Mouse (Mus musculus): ENCODE data around the gene Mrgpra6. TPM values are rescaled to one million over a fixed set of nuclear protein-coding genes. Genes with fewer than 3 reads are reported as not detected.
A peak's percentile ranks its signal among the peaks of the same experiment; 100 is the strongest.

The Mrgpra6 gene
- polyA plus RNA-seq (2015; fragmentation: Nextera tagmentation; extraction: Ambion mirVana), result not detected in 2 replicates

- no peak for TF ChIP-seq CTCF (IDR thresholded peaks at IDR 0.05)
- TF ChIP-seq EP300 (IDR thresholded peaks at IDR 0.05), result no peak
- Histone ChIP-seq H3K36me3 (ENCODE audit: insufficient read depth, low read length) (no peaks in the 10 kb centered on the region), H3K27me3 (replicated peaks; ENCODE audit: insufficient read depth, low read length) (no peaks in the 10 kb centered on the region), H3K27ac (ENCODE audit: low read length) (no peak within 1 kb of the TSS), H3K4me2 (replicated peaks; ENCODE audit: low read depth, low read length) (no peak within 1 kb of the TSS), H3K9ac (replicated peaks; ENCODE audit: low read depth) (no peak within 1 kb of the TSS), H3K4me3 (ENCODE audit: low read depth, low read length) (no peak within 1 kb of the TSS), H3K4me1 (ENCODE audit: insufficient read depth, low read depth, low read length) (no peaks in the 10 kb centered on the region), H3K9me3 (ENCODE audit: low read length) (no peaks in the 10 kb centered on the region)
- DNase-seq (ENCODE audit: low spot score) (no peak), ATAC-seq (no peak)
- 41% methylated on average over 4 of the region's 4 CpGs for WGBS
Measured at GRCm38 (mm10) chr7:47204830-47205229, at the start of gene Mrgpra6. Gene Mrgpra6, minus strand, starts transcription at chr7:47204920.

DNA sequence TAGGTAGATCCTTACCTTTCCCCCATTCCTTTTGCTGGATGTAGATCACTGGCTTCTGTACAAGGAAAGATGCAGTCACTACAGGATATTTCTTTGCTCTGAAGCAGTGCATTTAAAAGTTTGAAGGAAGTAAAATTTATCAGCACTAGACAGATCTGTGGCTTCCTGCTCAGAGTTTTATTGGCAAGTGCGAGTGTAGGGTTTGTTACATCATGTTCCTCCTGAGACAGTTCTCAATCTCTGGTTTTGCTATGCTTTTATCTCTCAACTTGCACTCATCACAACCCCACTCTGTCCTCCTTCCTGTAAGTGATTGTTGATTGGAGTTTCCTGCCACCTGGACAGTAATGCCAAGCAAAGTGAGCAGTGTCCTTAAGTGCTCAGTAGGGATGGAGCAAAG, 48.0 kb upstream of the Mrgpra6 start, which contains the start of gene Mrgpra9:
Gene Mrgpra9 (minus strand): TSS at position 79 of the 400 bp plus-strand sequence.
- Histone ChIP-seq H3K36me3 (ENCODE audit: insufficient read depth, low read length) (no peaks in the 10 kb centered on the region), H3K9me3 (ENCODE audit: low read length) (no peaks in the 10 kb centered on the region), H3K4me1 (ENCODE audit: insufficient read depth, low read depth, low read length) (no peaks in the 10 kb centered on the region), H3K4me2 (replicated peaks; ENCODE audit: low read depth, low read length) (no peak within 1 kb of the TSS), H3K27ac (ENCODE audit: low read length) (no peak within 1 kb of the TSS), H3K4me3 (ENCODE audit: low read depth, low read length) (no peak within 1 kb of the TSS), H3K27me3 (replicated peaks; ENCODE audit: insufficient read depth, low read length) (no peaks in the 10 kb centered on the region), H3K9ac (replicated peaks; ENCODE audit: low read depth) (no peak within 1 kb of the TSS)
- WGBS, result 20% methylated on average over 1 of the region's 1 CpGs
- TF ChIP-seq CTCF (IDR thresholded peaks at IDR 0.05) (no peak), EP300 (IDR thresholded peaks at IDR 0.05) (no peak)
- DNase-seq (ENCODE audit: low spot score) (no peak), ATAC-seq (no peak)

GRCm38 (mm10) chr7:47244658-47245057, 39.9 kb upstream of the Mrgpra6 start:
- 66% methylated on average over 3 of the region's 3 CpGs for WGBS

GRCm38 (mm10) chr7:47195271-47195670, 9.4 kb downstream of the Mrgpra6 start:
- TF ChIP-seq EP300 (IDR thresholded peaks at IDR 0.05) (no peak), CTCF (IDR thresholded peaks at IDR 0.05) (peak; percentile 18)
- no peaks in the 10 kb centered on the region for H3K27me3 ChIP-seq (replicated peaks; ENCODE audit: insufficient read depth, low read length)
- WGBS, result 60% methylated on average over 1 of the region's 1 CpGs

More at GRCm38 (mm10) chr7:47244658-47245057, 39.9 kb upstream of the Mrgpra6 start:
- no peak overlapping the region for H3K4me2 ChIP-seq (replicated peaks; ENCODE audit: low read depth, low read length)
- H3K9ac ChIP-seq (replicated peaks; ENCODE audit: low read depth), result no peak overlapping the region
- H3K27me3 ChIP-seq (replicated peaks; ENCODE audit: insufficient read depth, low read length), result no peaks in the 10 kb centered on the region
- no peak for DNase-seq (ENCODE audit: low spot score)
- no peaks in the 10 kb centered on the region for H3K36me3 ChIP-seq (ENCODE audit: insufficient read depth, low read length)
- ATAC-seq, result no peak
- H3K9me3 ChIP-seq (ENCODE audit: low read length), result no peaks in the 10 kb centered on the region
- H3K27ac ChIP-seq (ENCODE audit: low read length), result no peak overlapping the region
- TF ChIP-seq EP300 (IDR thresholded peaks at IDR 0.05) (no peak), CTCF (IDR thresholded peaks at IDR 0.05) (peak; percentile 27; the same call in 1 of the 2 replicates)
- H3K4me3 ChIP-seq (ENCODE audit: low read depth, low read length), result no peak overlapping the region
- H3K4me1 ChIP-seq (ENCODE audit: insufficient read depth, low read depth, low read length), result no peaks in the 10 kb centered on the region

DNA sequence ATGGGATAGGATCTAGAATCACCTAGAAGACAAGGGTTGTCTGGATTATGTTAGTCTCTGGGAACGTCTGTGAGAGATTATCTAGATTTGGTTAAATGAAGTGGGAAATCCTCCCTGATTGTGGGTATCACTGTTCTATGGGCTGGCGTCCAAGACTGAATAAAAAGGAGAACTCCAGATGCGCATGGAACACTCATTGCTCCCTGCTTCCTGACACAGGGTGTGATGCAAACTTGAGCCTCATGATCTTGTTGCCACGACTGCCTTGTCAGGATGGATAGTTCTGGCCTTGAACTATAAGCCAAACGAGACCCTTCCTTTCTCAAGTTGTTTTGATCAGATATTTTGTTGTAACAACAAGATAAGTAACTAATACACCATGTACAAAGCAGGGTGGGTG, 33.9 kb downstream of the Mrgpra6 start:
- H3K4me1 ChIP-seq (ENCODE audit: insufficient read depth, low read depth, low read length), result no peaks in the 10 kb centered on the region
- no peak overlapping the region for H3K9ac ChIP-seq (replicated peaks; ENCODE audit: low read depth)
- H3K27ac ChIP-seq (ENCODE audit: low read length), result no peak overlapping the region
- H3K4me2 ChIP-seq (replicated peaks; ENCODE audit: low read depth, low read length), result no peak overlapping the region
- no peak overlapping the region for H3K4me3 ChIP-seq (ENCODE audit: low read depth, low read length)
- no peaks in the 10 kb centered on the region for H3K36me3 ChIP-seq (ENCODE audit: insufficient read depth, low read length)
- DNase-seq (ENCODE audit: low spot score) (no peak), ATAC-seq (no peak)
- no peaks in the 10 kb centered on the region for H3K27me3 ChIP-seq (replicated peaks; ENCODE audit: insufficient read depth, low read length)
- no peak for TF ChIP-seq CTCF (IDR thresholded peaks at IDR 0.05)
- no peak for TF ChIP-seq EP300 (IDR thresholded peaks at IDR 0.05)
- 49% methylated on average over 5 of the region's 5 CpGs for WGBS
- H3K9me3 ChIP-seq (ENCODE audit: low read length), result no peaks in the 10 kb centered on the region

More at GRCm38 (mm10) chr7:47195271-47195670, 9.4 kb downstream of the Mrgpra6 start:
- no peaks in the 10 kb centered on the region for H3K36me3 ChIP-seq (ENCODE audit: insufficient read depth, low read length)
- H3K9me3 ChIP-seq (ENCODE audit: low read length), result no peaks in the 10 kb centered on the region
- H3K4me1 ChIP-seq (ENCODE audit: insufficient read depth, low read depth, low read length), result no peaks in the 10 kb centered on the region
- no peak overlapping the region for H3K27ac ChIP-seq (ENCODE audit: low read length)
- no peak overlapping the region for H3K4me3 ChIP-seq (ENCODE audit: low read depth, low read length)
- DNase-seq (ENCODE audit: low spot score), result no peak
- no peak overlapping the region for H3K9ac ChIP-seq (replicated peaks; ENCODE audit: low read depth)
- no peak for ATAC-seq
- H3K4me2 ChIP-seq (replicated peaks; ENCODE audit: low read depth, low read length), result no peak overlapping the region

- TF ChIP-seq EP300 (IDR thresholded peaks at IDR 0.05) (no peak), CTCF (IDR thresholded peaks at IDR 0.05) (no peak)
- ATAC-seq (no peak), DNase-seq (ENCODE audit: low spot score) (no peak)
- no peak overlapping the region for H3K27ac ChIP-seq (ENCODE audit: low read length)
- H3K4me2 ChIP-seq (replicated peaks; ENCODE audit: low read depth, low read length), result no peak overlapping the region
- no peaks in the 10 kb centered on the region for H3K9me3 ChIP-seq (ENCODE audit: low read length)
- 65% methylated on average over 4 of the region's 4 CpGs for WGBS
- no peak overlapping the region for H3K4me3 ChIP-seq (ENCODE audit: low read depth, low read length)
- H3K4me1 ChIP-seq (ENCODE audit: insufficient read depth, low read depth, low read length), result no peaks in the 10 kb centered on the region
- no peaks in the 10 kb centered on the region for H3K36me3 ChIP-seq (ENCODE audit: insufficient read depth, low read length)
- H3K9ac ChIP-seq (replicated peaks; ENCODE audit: low read depth), result no peak overlapping the region
- no peaks in the 10 kb centered on the region for H3K27me3 ChIP-seq (replicated peaks; ENCODE audit: insufficient read depth, low read length)
Measured at GRCm38 (mm10) chr7:47165028-47165427, 39.7 kb downstream of the Mrgpra6 start.

DNA sequence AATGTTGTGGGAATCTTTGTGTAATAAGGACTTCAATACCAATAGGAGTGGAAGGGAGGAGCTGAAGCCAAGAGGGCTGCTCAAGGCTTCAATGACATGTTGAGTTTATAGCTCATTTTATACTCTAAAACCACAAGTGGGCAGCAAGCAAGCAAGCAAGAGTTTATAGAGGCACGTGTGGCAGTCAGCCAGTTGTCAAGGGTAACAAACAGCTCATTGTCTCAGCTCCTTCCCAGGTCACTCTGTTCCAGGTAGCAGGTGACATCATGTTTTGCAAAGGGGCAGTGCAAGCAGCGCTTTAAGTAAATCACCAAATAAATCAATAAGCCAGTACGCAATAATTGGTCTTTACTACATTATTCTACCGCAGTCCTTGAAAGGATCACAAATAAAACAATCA, 41.5 kb downstream of the Mrgpra6 start:
- no peaks in the 10 kb centered on the region for H3K27me3 ChIP-seq (replicated peaks; ENCODE audit: insufficient read depth, low read length)
- peak; percentile 33; the same call in 1 of the 2 replicates for ATAC-seq

More for the DNA sequence above, 41.5 kb downstream of the Mrgpra6 start:
- Histone ChIP-seq H3K4me2 (replicated peaks; ENCODE audit: low read depth, low read length) (no peak overlapping the region), H3K27ac (ENCODE audit: low read length) (no peak overlapping the region), H3K4me3 (ENCODE audit: low read depth, low read length) (no peak overlapping the region), H3K4me1 (ENCODE audit: insufficient read depth, low read depth, low read length) (no peaks in the 10 kb centered on the region), H3K36me3 (ENCODE audit: insufficient read depth, low read length) (no peaks in the 10 kb centered on the region), H3K9ac (replicated peaks; ENCODE audit: low read depth) (no peak overlapping the region), H3K9me3 (ENCODE audit: low read length) (no peaks in the 10 kb centered on the region)
- TF ChIP-seq CTCF (IDR thresholded peaks at IDR 0.05) (no peak), EP300 (IDR thresholded peaks at IDR 0.05) (no peak)
- WGBS, result 72% methylated on average over 4 of the region's 4 CpGs
- DNase-seq (ENCODE audit: low spot score), result peak; percentile 11

All from lung, postnatal 0 days (tissue).